8 mouse cellular contexts compared by ENCODE assay signal in genomic region chr8:70210538-70210937, GRCm38 (mm10). TPM values are rescaled to one million over a fixed set of nuclear protein-coding genes. Genes with fewer than 3 reads are reported as not detected.
DNase-seq lines count a peak whose midpoint lies in the region; ATAC-seq and TF ChIP-seq lines count a peak whose summit lies in the region.

No protein-coding gene starts in this region.

- H3K4me3 ChIP-seq in forebrain, embryonic 13.5 days = 0 out of 2 replicates have a peak overlapping the region, but pooled peaks have one; percentile 60
- no peak overlapping the region for H3K4me3 ChIP-seq in forebrain, embryonic 12.5 days (replicated peaks)
- no peak overlapping the region for H3K4me3 ChIP-seq in stomach, embryonic 14.5 days (ENCODE audit: low read depth, low read length)
- H3K4me3 ChIP-seq in cerebellum, adult 2 months (replicated peaks; ENCODE audit: insufficient read depth, low read depth, low read length) = no peak overlapping the region

- H3K27me3 ChIP-seq in forebrain, embryonic 13.5 days = peaks cover 41% of the 10 kb centered on the region
- H3K27me3 ChIP-seq in forebrain, embryonic 12.5 days = peaks cover 36% of the 10 kb centered on the region
- no peaks in the 10 kb centered on the region for H3K27me3 ChIP-seq in stomach, embryonic 14.5 days (ENCODE audit: control insufficient read depth, insufficient read depth, low read length)
- H3K27me3 ChIP-seq in cerebellum, adult 2 months (ENCODE audit: control insufficient read depth, insufficient read depth, low read length) = no peaks in the 10 kb centered on the region

- 39% methylated on average over 8 of the region's 8 CpGs for WGBS in forebrain, embryonic 13.5 days
- WGBS in forebrain, embryonic 12.5 days = 25% methylated on average over 8 of the region's 8 CpGs
- WGBS in stomach, embryonic 14.5 days = 22% methylated on average over 8 of the region's 8 CpGs
- WGBS in cerebellum, adult 2 months = 39% methylated on average over 8 of the region's 8 CpGs

- no peak for ATAC-seq in forebrain, embryonic 13.5 days
- ATAC-seq in forebrain, embryonic 12.5 days (ENCODE audit: low FRiP score) = no peak
- no peak for ATAC-seq in stomach, embryonic 14.5 days (ENCODE audit: insufficient number of reproducible peaks, insufficient read depth, low FRiP score, low read depth)

- no peak for TF ChIP-seq CTCF in cerebellum, adult 2 months (IDR thresholded peaks at IDR 0.05; ENCODE audit: borderline replicate concordance, insufficient read depth, low read depth, low read length)

- no peaks in the 10 kb centered on the region for H3K36me3 ChIP-seq in forebrain, embryonic 13.5 days (ENCODE audit: poor library complexity, severe bottlenecking)
- H3K36me3 ChIP-seq in forebrain, embryonic 12.5 days (replicated peaks) = no peaks in the 10 kb centered on the region
- H3K36me3 ChIP-seq in stomach, embryonic 14.5 days (ENCODE audit: control insufficient read depth, insufficient read depth, low read length) = no peaks in the 10 kb centered on the region

- H3K4me2 ChIP-seq in forebrain, embryonic 13.5 days = peak overlapping the region; percentile 96; the same call in 1 of the 2 replicates
- H3K4me2 ChIP-seq in forebrain, embryonic 12.5 days = no peak overlapping the region
- 0 out of 2 replicates have a peak overlapping the region, but pooled peaks have one; percentile 10 for H3K4me2 ChIP-seq in stomach, embryonic 14.5 days (replicated peaks; ENCODE audit: low read depth, low read length)

- no peak overlapping the region for H3K27ac ChIP-seq in forebrain, embryonic 13.5 days
- H3K27ac ChIP-seq in forebrain, embryonic 12.5 days = no peak overlapping the region
- no peak overlapping the region for H3K27ac ChIP-seq in stomach, embryonic 14.5 days (ENCODE audit: low read length)
- no peak overlapping the region for H3K27ac ChIP-seq in cerebellum, adult 2 months (ENCODE audit: insufficient read depth, low read length)

- no peak overlapping the region for H3K9ac ChIP-seq in forebrain, embryonic 13.5 days
- no peak overlapping the region for H3K9ac ChIP-seq in forebrain, embryonic 12.5 days
- H3K9ac ChIP-seq in stomach, embryonic 14.5 days (replicated peaks; ENCODE audit: low read depth, low read length) = no peak overlapping the region

- DNase-seq in ovary, postnatal 36 days (ENCODE audit: low spot score) = peak; percentile 13
- no peak for DNase-seq in ovary, postnatal 14 days (ENCODE audit: low spot score)
- DNase-seq in kidney, postnatal 4 days = peak; percentile 38 to 61
- DNase-seq in cerebellum, adult 2 months = no peak
- DNase-seq in layer of hippocampus, adult 8-10 months (ENCODE audit: low spot score in 2 of 2) = no peak

- H3K9me3 ChIP-seq in forebrain, embryonic 13.5 days (replicated peaks) = no peaks in the 10 kb centered on the region
- no peaks in the 10 kb centered on the region for H3K9me3 ChIP-seq in forebrain, embryonic 12.5 days
- no peaks in the 10 kb centered on the region for H3K9me3 ChIP-seq in stomach, embryonic 14.5 days (ENCODE audit: control insufficient read depth, low read depth, low read length)

- no peak for TF ChIP-seq POLR2A in cerebellum, adult 2 months (IDR thresholded peaks at IDR 0.05; ENCODE audit: borderline replicate concordance, insufficient read depth, low read length)

- peaks cover 13% of the 10 kb centered on the region for H3K4me1 ChIP-seq in forebrain, embryonic 13.5 days
- H3K4me1 ChIP-seq in forebrain, embryonic 12.5 days = peaks cover 6% of the 10 kb centered on the region
- peaks cover 9% of the 10 kb centered on the region; the same call in 1 of the 2 replicates for H3K4me1 ChIP-seq in stomach, embryonic 14.5 days (ENCODE audit: control insufficient read depth, insufficient read depth, low read length)
- peaks cover 5% of the 10 kb centered on the region for H3K4me1 ChIP-seq in cerebellum, adult 2 months (ENCODE audit: control insufficient read depth, insufficient read depth, low read length)

RNA-seq across cellular contexts. Expression of gene Slc25a42, which starts 1.6 kb away (rescaled TPM):
- polyA plus RNA-seq in forebrain, embryonic 13.5 days (2015; fragmentation: Nextera tagmentation; extraction: Ambion mirVana) = 2.0 and 3.0 TPM in 2 replicates
- polyA plus RNA-seq in forebrain, embryonic 12.5 days (2016; fragmentation: Nextera tagmentation; extraction: Ambion mirVana) = 3.4 and 3.6 TPM in 2 replicates
- polyA plus RNA-seq in stomach, embryonic 14.5 days (2014; fragmentation: Nextera tagmentation; extraction: Ambion mirVana) = 3.9 and 4.2 TPM in 2 replicates
- polyA plus RNA-seq in cerebellum, adult 2 months (2012; rRNA removed) = 45.5 and 46.3 TPM in 2 replicates
- total RNA-seq in layer of hippocampus, adult 8-10 months (2022) = 10 to 100 TPM; 32.9 to 55.2 (median 45.8) TPM

RNA-seq across cellular contexts. Expression of gene Sugp2, which starts 23.5 kb away (rescaled TPM):
- polyA plus RNA-seq in forebrain, embryonic 13.5 days (2015; fragmentation: Nextera tagmentation; extraction: Ambion mirVana) = 75.9 and 76.7 TPM in 2 replicates
- polyA plus RNA-seq in forebrain, embryonic 12.5 days (2016; fragmentation: Nextera tagmentation; extraction: Ambion mirVana) = 82.9 and 92.5 TPM in 2 replicates
- polyA plus RNA-seq in stomach, embryonic 14.5 days (2014; fragmentation: Nextera tagmentation; extraction: Ambion mirVana) = 30.7 and 34.6 TPM in 2 replicates
- 102 and 108 TPM in 2 replicates for polyA plus RNA-seq in cerebellum, adult 2 months (2012; rRNA removed)
- 100 to 1,000 TPM; 113 to 141 (median 123) TPM for total RNA-seq in layer of hippocampus, adult 8-10 months (2022)

RNA-seq across cellular contexts. Expression of gene Armc6, which starts 23.7 kb away (rescaled TPM):
- 52.8 and 60.1 TPM in 2 replicates for polyA plus RNA-seq in forebrain, embryonic 13.5 days (2015; fragmentation: Nextera tagmentation; extraction: Ambion mirVana)
- polyA plus RNA-seq in forebrain, embryonic 12.5 days (2016; fragmentation: Nextera tagmentation; extraction: Ambion mirVana) = 35.8 and 38.0 TPM in 2 replicates
- polyA plus RNA-seq in stomach, embryonic 14.5 days (2014; fragmentation: Nextera tagmentation; extraction: Ambion mirVana) = 23.2 and 27.0 TPM in 2 replicates
- 45.8 and 46.7 TPM in 2 replicates for polyA plus RNA-seq in cerebellum, adult 2 months (2012; rRNA removed)
- 10 to 100 TPM; 38.0 to 49.2 (median 40.1) TPM for total RNA-seq in layer of hippocampus, adult 8-10 months (2022)

RNA-seq across cellular contexts. Expression of gene Tmem161a, which starts 38.4 kb away (rescaled TPM):
- 50.2 and 59.5 TPM in 2 replicates for polyA plus RNA-seq in forebrain, embryonic 13.5 days (2015; fragmentation: Nextera tagmentation; extraction: Ambion mirVana)
- 48.7 and 53.8 TPM in 2 replicates for polyA plus RNA-seq in forebrain, embryonic 12.5 days (2016; fragmentation: Nextera tagmentation; extraction: Ambion mirVana)
- 45.3 and 49.4 TPM in 2 replicates for polyA plus RNA-seq in stomach, embryonic 14.5 days (2014; fragmentation: Nextera tagmentation; extraction: Ambion mirVana)
- polyA plus RNA-seq in cerebellum, adult 2 months (2012; rRNA removed) = 61.4 and 66.0 TPM in 2 replicates
- 10 to 100 TPM; 48.9 to 58.8 (median 53.3) TPM for total RNA-seq in layer of hippocampus, adult 8-10 months (2022)

Comparison
In these comparisons a context has a peak if more than half of its experiments do, and no peak if none do; other contexts are left out.
1. DNase-seq: peak in ovary, postnatal 36 days (single experiment) and kidney, postnatal 4 days (2 of 2); none in ovary, postnatal 14 days (single experiment), cerebellum, adult 2 months (0 of 2) and layer of hippocampus, adult 8-10 months (0 of 2).